Comparison of ENCODE assay signal across 14 mouse cellular contexts in genomic region chr5:43049381-43050301, GRCm38 (mm10).
A peak's percentile ranks its signal among the peaks of the same experiment; 100 is the strongest.
DNase-seq lines count a peak whose midpoint lies in the region; ATAC-seq and TF ChIP-seq lines count a peak whose summit lies in the region.
"Had no signal": no experiment of that assay in that cellular context is flagged by ENCODE, and none has a peak within 500 bp of the region (broad histone marks: within the 10 kb centered on the region; RNA-seq: fewer than 3 reads in every experiment).

No protein-coding gene starts in this region.

- WGBS in heart, adult 2 months, result 95% methylated on average over 4 of the region's 4 CpGs

- no peak overlapping the region for H3K4me3 ChIP-seq in heart, adult 2 months

- H3K79me2 ChIP-seq in heart, adult 2 months (replicated peaks; ENCODE audit: control insufficient read depth, insufficient read depth, low read length), result no peaks in the 10 kb centered on the region

- peaks cover 6% of the 10 kb centered on the region for H3K4me1 ChIP-seq in heart, adult 2 months (ENCODE audit: control insufficient read depth, insufficient read depth, low read length)

- DNase-seq in heart, adult 2 months, result peak in 1 of 2 experiments; percentile 15
- no peak for DNase-seq in heart, adult 8-10 months (ENCODE audit: low spot score)
- DNase-seq in layer of hippocampus, adult 9-11 months, result peak; percentile 51
- DNase-seq in layer of hippocampus, postnatal 25 days (ENCODE audit: extremely low spot score in 1 of 2, low spot score in 1 of 2), result no peak
- DNase-seq in brain, embryonic 14.5 days (ENCODE audit: low read depth), result peak; percentile 53
- peak; percentile 54 for DNase-seq in hindlimb bud, embryonic 11.5 days (ENCODE audit: extremely low spot score, low read depth, low spot score)
- DNase-seq: left cerebral cortex, postnatal 4 days; lung, adult 18-20 months; retina, postnatal 1 day; spleen, adult 18-20 months; thymus, postnatal 4 days had no signal

- no peak for TF ChIP-seq POLR2A in heart, adult 2 months (IDR thresholded peaks at IDR 0.05; ENCODE audit: insufficient read depth, low read depth, low read length)
- no peak for TF ChIP-seq POLR2A in brain, embryonic 14.5 days (IDR thresholded peaks at IDR 0.05; ENCODE audit: borderline replicate concordance, extremely low read depth, insufficient read depth, insufficient read length, poor library complexity, severe bottlenecking)

- H3K36me3 ChIP-seq in heart, adult 2 months (ENCODE audit: control insufficient read depth, insufficient read depth, low read length), result peaks cover 2% of the 10 kb centered on the region; the same call in 1 of the 2 replicates

- TF ChIP-seq EP300 in heart, adult 2 months (IDR thresholded peaks at IDR 0.05; ENCODE audit: insufficient read depth, low read depth, low read length), result no peak

- H3K27ac ChIP-seq in heart, adult 2 months, result peak overlapping the region; percentile 77

- ATAC-seq in frontal cortex, adult (ENCODE audit: low TSS enrichment), result no peak
- ATAC-seq: intestine, postnatal 0 days had no signal

- no peak for TF ChIP-seq CTCF in heart, adult 2 months (IDR thresholded peaks at IDR 0.05)
- no peak for TF ChIP-seq CTCF in brain, embryonic 14.5 days (IDR thresholded peaks at IDR 0.05; ENCODE audit: borderline replicate concordance, extremely low read depth, insufficient read depth, insufficient read length)

- H3K27me3 ChIP-seq in heart, adult 2 months (ENCODE audit: control insufficient read depth, insufficient read depth, low read length), result no peaks in the 10 kb centered on the region
- H3K27me3 ChIP-seq: CH12.LX had no signal

- intact Hi-C loops in heart, adult 2 months (cut with DNase I), result loop anchor here (10.0 kb wide), 1 partner anchor 185 kb away; the partner anchor contains the start of gene Cpeb2

- H3K9ac ChIP-seq in heart, adult 2 months (ENCODE audit: low read depth, low read length), result no peak overlapping the region

Comparison
In these comparisons a context has a peak if more than half of its experiments do, and no peak if none do; other contexts are left out.
1. DNase-seq: peak in layer of hippocampus, adult 9-11 months (single experiment), brain, embryonic 14.5 days (single experiment) and hindlimb bud, embryonic 11.5 days (single experiment); none in heart, adult 8-10 months (single experiment) and layer of hippocampus, postnatal 25 days (0 of 2).